Mouse (Mus musculus): ENCODE results near the gene Olfr467.

DNA sequence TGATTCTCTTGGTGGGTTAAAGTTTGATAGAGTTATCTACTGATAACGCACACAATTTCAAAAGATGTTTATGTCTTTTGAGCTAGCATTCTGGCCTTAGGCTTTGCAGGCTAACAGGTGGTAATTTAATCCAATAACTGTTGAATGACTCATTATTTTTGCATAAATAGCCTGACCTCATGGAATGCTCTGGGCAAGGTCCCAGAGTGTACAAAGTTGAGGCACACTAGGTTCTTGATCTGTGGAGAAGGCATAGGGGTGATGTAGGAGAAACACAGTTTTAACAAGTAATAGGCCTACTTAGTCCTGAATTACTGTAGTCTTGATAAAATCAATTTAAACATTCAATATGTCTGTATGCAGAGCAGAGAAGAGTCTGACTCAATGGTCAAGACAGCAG is 33.8 kb upstream of the Olfr467 start:
- no peak for TF ChIP-seq HCFC1 (IDR thresholded peaks at IDR 0.05; ENCODE audit: borderline replicate concordance, insufficient read depth, low read length)
- no peak for TF ChIP-seq ZC3H11A (IDR thresholded peaks at IDR 0.05; ENCODE audit: borderline replicate concordance, low read depth, low read length)
